Mouse (Mus musculus): ENCODE data around the gene Ufd1. TPM values are rescaled to one million over a fixed set of nuclear protein-coding genes. Genes with fewer than 3 reads are reported as not detected.

Ufd1 gene
- polyA plus RNA-seq, 1 experiment from 2014 or later, result 41.0 TPM

DNA sequence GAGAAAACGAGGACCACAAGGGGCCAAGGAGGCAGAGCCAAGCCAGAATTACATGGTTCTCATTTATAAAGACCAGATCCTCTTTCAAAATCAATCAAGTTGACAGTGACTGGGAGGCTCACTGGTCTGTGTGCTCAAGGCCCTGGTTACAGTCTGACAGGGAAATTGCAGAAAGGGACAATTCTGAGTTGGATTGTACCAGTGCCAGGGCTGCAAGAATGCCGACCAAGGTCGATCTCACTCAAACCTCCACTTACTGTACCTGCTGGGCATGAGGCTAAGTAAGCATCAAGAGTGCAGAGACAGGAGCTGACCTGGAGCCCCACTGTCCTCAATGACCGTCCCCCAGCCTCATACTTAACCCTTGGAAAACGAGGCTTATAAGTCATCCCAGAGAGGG is 13.4 kb upstream of the Ufd1 start:
- H3K36me3 ChIP-seq (replicated peaks; ENCODE audit: insufficient read depth, low read length), result peaks cover 71% of the 10 kb centered on the region
- no peak for ATAC-seq

DNA sequence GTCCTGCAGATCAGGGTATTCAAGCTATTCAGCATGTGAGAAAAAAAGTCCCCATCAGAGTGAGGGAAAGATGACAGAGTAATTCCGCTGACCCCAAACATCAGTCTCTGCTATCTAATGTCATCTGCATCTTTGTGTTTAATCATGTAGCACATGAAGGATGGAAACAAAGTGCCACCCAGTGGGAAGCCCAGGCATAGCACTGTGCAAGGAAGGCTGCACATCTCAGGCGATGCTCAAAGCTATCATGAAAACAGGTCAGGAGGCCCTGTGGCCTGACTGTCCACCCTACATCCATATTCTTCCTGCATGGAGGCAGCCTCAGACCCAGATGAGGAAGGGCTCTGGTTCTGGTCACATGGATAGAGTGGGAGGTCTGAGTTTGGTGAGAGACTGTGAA is 12.7 kb upstream of the Ufd1 start:
- Histone ChIP-seq H3K4me3 (ENCODE audit: low read depth, low read length) (no peak overlapping the region), H3K4me2 (ENCODE audit: low read depth, low read length) (no peak overlapping the region), H3K36me3 (replicated peaks; ENCODE audit: insufficient read depth, low read length) (peaks cover 68% of the 10 kb centered on the region), H3K9ac (replicated peaks) (no peak overlapping the region), H3K27ac (ENCODE audit: low read depth) (no peak overlapping the region), H3K9me3 (ENCODE audit: low read length) (no peaks in the 10 kb centered on the region), H3K4me1 (ENCODE audit: insufficient read depth) (no peaks in the 10 kb centered on the region), H3K27me3 (ENCODE audit: insufficient read depth, low read length) (no peaks in the 10 kb centered on the region)
- DNase-seq (no peak), ATAC-seq (no peak)
- TF ChIP-seq EP300 (IDR thresholded peaks at IDR 0.05; ENCODE audit: low read depth) (no peak), CTCF (IDR thresholded peaks at IDR 0.05; ENCODE audit: low read depth) (peak; percentile 72)
- 82% methylated on average over 2 of the region's 2 CpGs for WGBS (ENCODE audit: insufficient replicate concordance)

More for the DNA sequence above, 13.4 kb upstream of the Ufd1 start:
- Histone ChIP-seq H3K4me3 (ENCODE audit: low read depth, low read length) (no peak overlapping the region), H3K27ac (ENCODE audit: low read depth) (no peak overlapping the region), H3K4me2 (ENCODE audit: low read depth, low read length) (no peak overlapping the region), H3K9ac (replicated peaks) (no peak overlapping the region), H3K4me1 (ENCODE audit: insufficient read depth) (no peaks in the 10 kb centered on the region), H3K27me3 (ENCODE audit: insufficient read depth, low read length) (no peaks in the 10 kb centered on the region), H3K9me3 (ENCODE audit: low read length) (no peaks in the 10 kb centered on the region)
- 89% methylated on average over 5 of the region's 5 CpGs for WGBS (ENCODE audit: insufficient replicate concordance)
- no peak for TF ChIP-seq EP300 (IDR thresholded peaks at IDR 0.05; ENCODE audit: low read depth)
- no peak for TF ChIP-seq CTCF (IDR thresholded peaks at IDR 0.05; ENCODE audit: low read depth)
- DNase-seq, result no peak

DNA sequence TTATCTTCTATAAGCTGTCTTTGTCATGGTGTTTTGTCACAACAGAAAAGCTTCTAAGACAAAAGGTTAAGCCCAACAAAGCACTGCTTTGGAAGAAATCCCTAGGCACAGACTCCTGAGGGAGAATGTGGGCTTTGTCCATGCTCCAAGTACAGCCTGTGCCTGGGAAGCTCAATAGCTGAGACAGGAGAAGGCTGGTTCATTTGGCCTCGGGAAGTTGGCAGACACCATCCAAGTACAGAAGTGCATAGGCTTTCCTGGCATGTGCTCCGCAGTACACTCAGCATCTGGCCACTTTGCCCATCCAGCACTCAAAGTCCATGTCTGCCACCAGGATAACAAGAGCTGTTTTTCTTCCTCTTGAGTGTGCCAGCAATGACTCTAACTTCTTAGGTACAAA is 5.8 kb upstream of the Ufd1 start:
- no peaks in the 10 kb centered on the region for H3K4me1 ChIP-seq (ENCODE audit: insufficient read depth)
- DNase-seq (no peak), ATAC-seq (no peak)
- H3K4me2 ChIP-seq (ENCODE audit: low read depth, low read length), result no peak overlapping the region
- peaks cover 51% of the 10 kb centered on the region for H3K36me3 ChIP-seq (replicated peaks; ENCODE audit: insufficient read depth, low read length)
- no peaks in the 10 kb centered on the region for H3K27me3 ChIP-seq (ENCODE audit: insufficient read depth, low read length)
- TF ChIP-seq EP300 (IDR thresholded peaks at IDR 0.05; ENCODE audit: low read depth) (no peak), CTCF (IDR thresholded peaks at IDR 0.05; ENCODE audit: low read depth) (no peak)
- H3K9ac ChIP-seq (replicated peaks), result no peak overlapping the region
- no peak overlapping the region for H3K4me3 ChIP-seq (ENCODE audit: low read depth, low read length)
- H3K27ac ChIP-seq (ENCODE audit: low read depth), result no peak overlapping the region
- 95% methylated on average over 2 of the region's 2 CpGs for WGBS (ENCODE audit: insufficient replicate concordance)
- no peaks in the 10 kb centered on the region for H3K9me3 ChIP-seq (ENCODE audit: low read length)

DNA sequence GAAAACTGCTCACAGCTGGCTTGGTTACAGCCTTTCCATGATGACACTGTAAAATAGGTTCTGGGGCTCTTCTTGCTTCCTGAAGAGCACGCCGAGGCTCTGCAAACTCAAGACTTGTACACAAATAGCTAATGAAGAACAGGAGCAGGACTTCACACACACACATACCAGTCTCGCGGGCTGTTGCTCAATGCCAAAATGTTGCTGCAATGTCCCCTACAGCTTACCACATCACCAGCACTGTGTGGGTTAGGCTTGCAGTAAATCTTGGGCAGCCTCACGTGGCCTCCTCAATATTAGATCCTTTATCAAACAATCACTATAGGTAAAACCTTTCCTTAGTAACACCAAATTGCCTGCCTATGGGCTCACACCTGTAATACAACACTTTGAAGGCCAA is 2.6 kb upstream of the Ufd1 start:
- WGBS (ENCODE audit: insufficient replicate concordance), result 58% methylated on average over 5 of the region's 5 CpGs
- Histone ChIP-seq H3K4me1 (ENCODE audit: insufficient read depth) (peaks cover 15% of the 10 kb centered on the region), H3K36me3 (replicated peaks; ENCODE audit: insufficient read depth, low read length) (peaks cover 36% of the 10 kb centered on the region), H3K27ac (ENCODE audit: low read depth) (peak overlapping the region; percentile 44; the same call in 1 of the 2 replicates), H3K27me3 (ENCODE audit: insufficient read depth, low read length) (no peaks in the 10 kb centered on the region), H3K9me3 (ENCODE audit: low read length) (no peaks in the 10 kb centered on the region), H3K9ac (replicated peaks) (peak overlapping the region; percentile 30; the same call in 1 of the 2 replicates), H3K4me3 (ENCODE audit: low read depth, low read length) (no peak overlapping the region), H3K4me2 (ENCODE audit: low read depth, low read length) (peak overlapping the region; percentile 24; the same call in 1 of the 2 replicates)
- DNase-seq, result peak; percentile 76
- no peak for ATAC-seq
- TF ChIP-seq EP300 (IDR thresholded peaks at IDR 0.05; ENCODE audit: low read depth) (no peak), CTCF (IDR thresholded peaks at IDR 0.05; ENCODE audit: low read depth) (no peak)

DNA sequence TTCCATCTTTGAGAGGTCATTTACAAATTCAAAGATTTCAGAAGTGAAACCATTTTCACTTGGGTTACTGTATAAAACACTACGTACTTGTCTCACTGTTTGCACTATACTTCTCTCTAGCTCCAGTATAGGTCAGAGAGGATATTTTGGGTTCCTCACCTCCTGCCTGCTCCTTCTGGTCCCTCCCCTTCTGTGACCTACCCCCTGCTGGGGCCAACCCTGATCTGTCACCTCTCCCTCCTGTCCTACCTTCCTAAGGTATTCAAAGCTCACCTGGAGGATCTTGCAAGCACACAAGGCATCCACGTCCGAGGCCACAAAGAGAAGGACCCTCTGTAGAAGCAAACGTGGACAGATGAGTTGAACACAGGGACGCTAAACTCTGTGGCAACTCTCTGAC is 547 bp upstream of the Ufd1 start:
- Histone ChIP-seq H3K9ac (replicated peaks) (peak overlapping the region; percentile 97), H3K27me3 (ENCODE audit: insufficient read depth, low read length) (no peaks in the 10 kb centered on the region), H3K36me3 (replicated peaks; ENCODE audit: insufficient read depth, low read length) (peaks cover 35% of the 10 kb centered on the region), H3K4me3 (ENCODE audit: low read depth, low read length) (peak overlapping the region; percentile 89), H3K27ac (ENCODE audit: low read depth) (peak overlapping the region; percentile 94), H3K4me2 (ENCODE audit: low read depth, low read length) (peak overlapping the region; percentile 98), H3K9me3 (ENCODE audit: low read length) (no peaks in the 10 kb centered on the region), H3K4me1 (ENCODE audit: insufficient read depth) (peaks cover 15% of the 10 kb centered on the region)
- DNase-seq, result no peak
- 4% methylated on average over 5 of the region's 5 CpGs for WGBS (ENCODE audit: insufficient replicate concordance)
- TF ChIP-seq EP300 (IDR thresholded peaks at IDR 0.05; ENCODE audit: low read depth), result no peak
- TF ChIP-seq CTCF (IDR thresholded peaks at IDR 0.05; ENCODE audit: low read depth), result no peak
- peak; percentile 32 for ATAC-seq

DNA sequence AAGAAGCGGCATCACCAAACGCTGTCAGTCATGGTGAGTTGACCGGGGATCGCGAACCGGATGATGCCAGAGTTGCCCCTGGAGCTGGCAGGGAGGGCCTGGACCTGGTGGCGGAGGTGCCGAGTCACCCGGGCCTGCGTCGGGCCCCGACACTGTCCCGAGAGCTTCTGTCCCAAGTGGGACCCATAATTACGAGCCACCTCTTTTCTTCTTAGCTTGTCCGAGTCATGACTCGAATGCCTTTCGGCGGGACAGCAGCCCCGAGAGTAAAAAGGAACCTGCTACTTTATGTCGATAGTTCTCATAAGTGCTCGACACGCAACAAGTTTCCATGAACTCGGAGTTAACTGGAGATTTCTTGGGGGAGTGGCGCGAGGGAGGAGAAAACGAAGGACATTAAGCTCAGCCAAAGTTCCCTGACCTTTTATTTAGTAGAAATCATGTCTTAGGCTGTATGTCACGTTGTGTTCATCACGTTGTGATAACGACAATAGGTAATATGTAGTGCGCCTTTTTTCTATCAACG is 869 bp downstream of the Ufd1 start:
- WGBS (ENCODE audit: insufficient replicate concordance), result under 1% methylated on average over 31 of the region's 31 CpGs
- TF ChIP-seq EP300 (IDR thresholded peaks at IDR 0.05; ENCODE audit: low read depth) (no peak), CTCF (IDR thresholded peaks at IDR 0.05; ENCODE audit: low read depth) (no peak)
- Histone ChIP-seq H3K9me3 (ENCODE audit: low read length) (no peaks in the 10 kb centered on the region), H3K27me3 (ENCODE audit: insufficient read depth, low read length) (no peaks in the 10 kb centered on the region), H3K27ac (ENCODE audit: low read depth) (peak overlapping the region; percentile 94), H3K4me2 (ENCODE audit: low read depth, low read length) (peak overlapping the region; percentile 98), H3K9ac (replicated peaks) (peak overlapping the region; percentile 97), H3K4me1 (ENCODE audit: insufficient read depth) (peaks cover 15% of the 10 kb centered on the region), H3K36me3 (replicated peaks; ENCODE audit: insufficient read depth, low read length) (peaks cover 34% of the 10 kb centered on the region), H3K4me3 (ENCODE audit: low read depth, low read length) (peak overlapping the region; percentile 89)
- ATAC-seq (peak; percentile 36), DNase-seq (no peak)
